Mouse (Mus musculus): ENCODE results near the gene Fam228b. TPM values are rescaled to one million over a fixed set of nuclear protein-coding genes. Genes with fewer than 3 reads are reported as not detected.
A peak's percentile ranks its signal among the peaks of the same experiment; 100 is the strongest.
"Not testable (repeated sequence)": the region's sequence is repeated elsewhere in the genome, so short reads cannot be mapped to it uniquely, and the experiment has no call there.

Gene Fam228b
- 5.7 TPM in 2 replicates for polyA plus RNA-seq (2012; rRNA removed)

GRCm38 (mm10) chr12:4768492-4769332 lies at the start of gene Fam228b, which contains the start of gene Pfn4:
Gene Fam228b, minus strand, starts transcription at chr12:4769267.
Gene Pfn4, plus strand, starts transcription at chr12:4769022.
- TF ChIP-seq POLR2A (IDR thresholded peaks at IDR 0.05; ENCODE audit: borderline replicate concordance, extremely low read depth, insufficient read depth, insufficient read length, poor library complexity, severe bottlenecking) (no peak; the same call in 1 of the 2 replicates), CTCF (IDR thresholded peaks at IDR 0.05; ENCODE audit: borderline replicate concordance, extremely low read depth, insufficient read depth, insufficient read length) (peak; percentile 83)
- DNase-seq (ENCODE audit: low read depth), result peak; percentile 97

- DNase-seq (ENCODE audit: low read depth), result peak; percentile 99
- peak; percentile 89; the same call in 1 of the 2 replicates for TF ChIP-seq POLR2A (IDR thresholded peaks at IDR 0.05; ENCODE audit: borderline replicate concordance, extremely low read depth, insufficient read depth, insufficient read length, poor library complexity, severe bottlenecking)
- TF ChIP-seq CTCF (IDR thresholded peaks at IDR 0.05; ENCODE audit: borderline replicate concordance, extremely low read depth, insufficient read depth, insufficient read length), result no peak
These were observed 48.5 kb upstream of the Fam228b start, which contains the start of gene Sf3b6 for GRCm38 (mm10) chr12:4817361-4818101. Gene Sf3b6, plus strand, starts transcription at chr12:4817544.

DNA sequence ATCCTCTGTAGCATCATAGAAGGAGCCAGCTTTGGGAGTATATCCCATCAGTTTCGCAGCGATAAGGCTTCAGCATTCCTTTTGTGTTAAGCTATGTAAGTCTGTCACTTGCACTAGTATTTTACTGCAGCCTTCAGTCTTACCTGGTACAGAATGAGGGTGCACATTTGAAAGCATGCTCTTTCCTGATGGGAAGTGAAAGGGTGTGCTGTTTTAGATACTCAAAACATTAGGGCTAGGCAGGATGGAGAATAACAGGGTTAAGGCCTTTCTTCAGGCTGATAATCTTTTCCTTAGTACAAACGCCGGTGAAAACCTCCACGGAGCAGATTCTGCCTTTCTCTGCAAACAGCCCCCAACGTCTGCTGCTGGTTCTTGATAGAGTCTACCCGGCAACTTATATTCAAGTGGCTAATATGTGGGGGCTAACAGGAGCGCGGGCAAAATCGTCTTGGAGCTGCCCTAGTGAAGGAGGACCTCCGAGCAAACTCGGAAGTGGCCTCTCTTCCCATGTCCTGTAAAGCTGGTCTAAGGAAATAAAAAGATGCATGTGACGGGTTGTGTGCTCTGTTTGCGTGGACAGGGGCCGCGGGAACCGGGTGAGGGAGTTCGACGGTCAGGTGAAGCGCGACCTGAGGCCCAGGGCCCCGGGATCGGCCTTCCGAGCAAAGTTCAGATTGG lies 47.8 kb upstream of the Fam228b start:
- no peak for DNase-seq (ENCODE audit: low read depth)

DNA sequence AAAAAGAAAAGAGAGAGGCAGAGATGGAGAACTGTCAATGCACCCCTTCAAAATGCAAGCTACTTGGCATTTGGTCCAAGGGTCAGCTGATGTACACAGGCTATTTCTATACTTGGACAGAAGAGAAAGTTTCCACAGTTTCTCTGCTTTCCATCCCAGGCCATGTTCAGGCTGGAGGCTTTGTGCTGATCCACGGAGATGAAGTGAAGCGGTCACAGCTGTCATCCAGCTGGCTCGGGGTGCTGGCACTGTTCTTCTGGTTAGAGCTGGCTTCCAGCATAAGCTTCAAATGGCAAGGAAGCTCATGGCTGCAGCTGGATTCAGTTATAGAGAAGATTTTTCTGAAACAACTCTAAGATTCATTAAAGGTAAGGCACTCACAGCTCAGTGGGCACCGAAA lies 44.6 kb upstream of the Fam228b start:
- no peak for DNase-seq (ENCODE audit: low read depth)
- no peak for TF ChIP-seq CTCF (IDR thresholded peaks at IDR 0.05; ENCODE audit: borderline replicate concordance, extremely low read depth, insufficient read depth, insufficient read length)
- TF ChIP-seq POLR2A (IDR thresholded peaks at IDR 0.05; ENCODE audit: borderline replicate concordance, extremely low read depth, insufficient read depth, insufficient read length, poor library complexity, severe bottlenecking), result no peak

More for the DNA sequence above, 47.8 kb upstream of the Fam228b start:
- TF ChIP-seq CTCF (IDR thresholded peaks at IDR 0.05; ENCODE audit: borderline replicate concordance, extremely low read depth, insufficient read depth, insufficient read length), result no peak
- no peak for TF ChIP-seq POLR2A (IDR thresholded peaks at IDR 0.05; ENCODE audit: borderline replicate concordance, extremely low read depth, insufficient read depth, insufficient read length, poor library complexity, severe bottlenecking)

GRCm38 (mm10) chr12:4811705-4812104 lies 42.6 kb upstream of the Fam228b start:
- DNase-seq (ENCODE audit: low read depth), result no peak
- no peak for TF ChIP-seq CTCF (IDR thresholded peaks at IDR 0.05; ENCODE audit: borderline replicate concordance, extremely low read depth, insufficient read depth, insufficient read length)
- TF ChIP-seq POLR2A (IDR thresholded peaks at IDR 0.05; ENCODE audit: borderline replicate concordance, extremely low read depth, insufficient read depth, insufficient read length, poor library complexity, severe bottlenecking), result no peak

DNA sequence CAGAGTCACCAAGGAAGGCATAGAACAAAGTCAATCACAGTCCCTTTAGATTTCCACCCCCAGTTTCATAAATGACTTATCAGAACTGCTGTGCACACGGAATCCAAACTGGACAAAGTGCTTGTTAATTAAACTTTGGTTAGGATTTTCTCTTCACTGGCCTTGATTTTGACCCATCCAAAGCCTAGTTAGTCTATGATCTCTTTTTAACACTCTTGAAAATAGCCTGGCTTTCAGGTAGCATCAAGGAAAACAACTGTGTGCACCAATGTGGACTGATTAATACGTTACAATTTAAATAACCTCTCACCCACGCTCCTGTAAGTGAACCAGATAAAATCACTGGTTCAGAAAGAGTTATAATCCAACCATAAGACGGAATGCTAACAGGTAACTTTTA lies 42.0 kb upstream of the Fam228b start:
- no peak for DNase-seq (ENCODE audit: low read depth)

DNA sequence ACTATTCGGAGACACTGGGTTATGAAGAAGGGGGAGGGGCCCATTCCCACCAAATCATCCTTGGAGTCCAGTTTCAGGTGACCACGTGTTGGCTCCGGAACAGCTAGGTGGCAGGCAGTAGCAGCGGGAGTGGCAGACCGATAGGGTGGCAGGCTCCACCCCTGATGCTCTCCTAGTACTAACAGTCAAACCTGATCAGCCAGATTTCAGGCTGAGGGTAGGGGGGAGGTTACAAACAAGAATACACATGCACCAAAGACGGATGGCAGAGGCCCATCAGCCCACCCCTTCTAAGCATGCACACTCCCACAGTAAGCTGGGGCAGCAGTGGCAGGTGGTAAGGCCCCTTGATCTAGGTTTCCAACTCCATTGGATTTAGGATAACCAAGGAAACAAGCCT lies 28.4 kb upstream of the Fam228b start:
- not testable (repeated sequence) for DNase-seq (ENCODE audit: low read depth)

More for the DNA sequence above, 42.0 kb upstream of the Fam228b start:
- no peak for TF ChIP-seq POLR2A (IDR thresholded peaks at IDR 0.05; ENCODE audit: borderline replicate concordance, extremely low read depth, insufficient read depth, insufficient read length, poor library complexity, severe bottlenecking)
- TF ChIP-seq CTCF (IDR thresholded peaks at IDR 0.05; ENCODE audit: borderline replicate concordance, extremely low read depth, insufficient read depth, insufficient read length), result no peak

GRCm38 (mm10) chr12:4793718-4794117 lies 24.7 kb upstream of the Fam228b start:
- TF ChIP-seq POLR2A (IDR thresholded peaks at IDR 0.05; ENCODE audit: borderline replicate concordance, extremely low read depth, insufficient read depth, insufficient read length, poor library complexity, severe bottlenecking), result no peak
- TF ChIP-seq CTCF (IDR thresholded peaks at IDR 0.05; ENCODE audit: borderline replicate concordance, extremely low read depth, insufficient read depth, insufficient read length), result peak; percentile 50
- DNase-seq (ENCODE audit: low read depth), result peak; percentile 11

DNA sequence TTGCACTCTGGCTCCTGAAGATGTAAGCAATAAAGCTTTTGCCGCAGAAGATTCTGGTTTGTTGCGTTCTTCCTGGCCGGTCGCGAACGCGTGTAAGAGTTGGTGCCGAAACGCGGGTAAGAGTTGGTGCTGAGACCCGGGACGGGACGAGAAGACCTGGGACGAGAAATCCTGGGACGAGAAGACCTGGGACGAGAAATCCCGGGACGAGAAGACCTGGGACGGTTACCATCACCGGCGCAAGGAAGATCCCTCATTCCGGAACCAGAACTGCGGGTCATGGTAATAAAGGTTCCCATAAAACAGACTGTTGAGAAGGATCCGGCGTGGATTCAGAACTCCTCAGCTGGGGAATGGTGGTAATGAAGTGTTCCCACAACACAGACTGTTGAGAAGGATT lies 19.1 kb upstream of the Fam228b start:
- DNase-seq (ENCODE audit: low read depth), result not testable (repeated sequence)

DNA sequence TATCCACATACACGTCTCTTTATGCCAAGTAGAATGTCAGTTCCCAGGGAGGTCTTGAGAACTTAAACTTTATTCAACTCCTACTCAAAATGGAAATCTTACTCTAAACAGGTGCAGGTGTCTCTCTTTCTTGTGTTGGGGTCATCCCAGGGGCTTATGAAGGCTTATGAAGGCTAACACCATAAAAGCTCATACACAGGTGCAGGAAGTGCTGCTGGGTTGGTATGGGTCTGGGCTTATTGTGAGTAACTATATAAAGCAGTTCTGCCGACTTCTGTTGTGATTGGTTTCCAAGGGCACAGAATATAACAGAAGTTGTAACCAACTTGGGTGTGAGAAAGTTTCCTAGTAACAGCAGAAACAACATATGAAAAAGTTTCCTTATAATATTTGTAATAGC lies 15.4 kb upstream of the Fam228b start:
- no peak for DNase-seq (ENCODE audit: low read depth)
- no peak for TF ChIP-seq CTCF (IDR thresholded peaks at IDR 0.05; ENCODE audit: borderline replicate concordance, extremely low read depth, insufficient read depth, insufficient read length)

- TF ChIP-seq CTCF (IDR thresholded peaks at IDR 0.05; ENCODE audit: borderline replicate concordance, extremely low read depth, insufficient read depth, insufficient read length), result no peak
- TF ChIP-seq POLR2A (IDR thresholded peaks at IDR 0.05; ENCODE audit: borderline replicate concordance, extremely low read depth, insufficient read depth, insufficient read length, poor library complexity, severe bottlenecking), result no peak
- DNase-seq (ENCODE audit: low read depth), result no peak
These were observed 14.5 kb upstream of the Fam228b start for GRCm38 (mm10) chr12:4783598-4783997.

DNA sequence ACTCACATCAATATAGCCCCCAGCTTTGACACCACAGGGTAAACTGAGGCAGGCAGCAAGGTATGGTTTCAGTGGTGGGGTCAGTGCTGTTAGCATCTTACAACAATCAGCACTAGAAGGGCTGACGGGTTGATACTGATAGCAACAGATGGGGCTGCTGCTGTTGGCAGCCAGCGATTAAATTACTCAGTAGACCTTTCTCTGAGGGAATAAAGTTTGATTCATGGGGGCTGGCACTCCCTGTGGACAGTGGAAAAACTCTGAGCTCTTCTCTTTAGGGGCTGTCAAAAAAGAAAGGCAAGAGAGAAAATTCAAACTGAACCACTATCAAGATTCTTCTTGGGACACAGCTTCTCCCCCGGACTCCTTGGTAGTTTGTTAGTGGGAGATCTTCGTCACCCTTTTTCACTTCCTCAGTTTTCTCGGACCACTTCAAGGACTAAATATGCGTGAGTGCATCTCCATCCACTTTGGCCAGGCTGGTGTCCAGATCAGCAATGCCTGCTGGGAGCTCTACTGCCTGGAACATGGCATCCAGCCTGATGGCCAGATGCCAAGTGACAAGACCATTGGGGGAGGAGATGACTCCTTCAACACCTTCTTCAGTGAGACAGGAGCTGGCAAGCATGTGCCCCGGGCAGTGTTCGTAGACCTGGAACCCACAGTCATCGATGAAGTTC lies 12.8 kb upstream of the Fam228b start:
- not testable (repeated sequence) for DNase-seq (ENCODE audit: low read depth)

All from brain, embryonic 14.5 days (tissue).